Mouse (Mus musculus): ENCODE results near the gene Abhd16a.

GRCm38 (mm10) chr17:35045807-35046680, 43.0 kb upstream of the Abhd16a start:
- no peak for TF ChIP-seq CTCF (IDR thresholded peaks at IDR 0.05; ENCODE audit: low read depth, low read length)
- no peak for TF ChIP-seq GATA1 (IDR thresholded peaks at IDR 0.05; ENCODE audit: borderline replicate concordance, low read length)
- no peak for TF ChIP-seq GATA2 (IDR thresholded peaks at IDR 0.05; ENCODE audit: borderline replicate concordance, low read depth, low read length)
- no peak for TF ChIP-seq TAL1 (conservative IDR thresholded peaks at IDR 0.05; ENCODE audit: low read depth, low read length)

Measured in G1E (cell line).